Mouse (Mus musculus): ENCODE results near the gene Nfkbia.

Nfkbia gene

DNA sequence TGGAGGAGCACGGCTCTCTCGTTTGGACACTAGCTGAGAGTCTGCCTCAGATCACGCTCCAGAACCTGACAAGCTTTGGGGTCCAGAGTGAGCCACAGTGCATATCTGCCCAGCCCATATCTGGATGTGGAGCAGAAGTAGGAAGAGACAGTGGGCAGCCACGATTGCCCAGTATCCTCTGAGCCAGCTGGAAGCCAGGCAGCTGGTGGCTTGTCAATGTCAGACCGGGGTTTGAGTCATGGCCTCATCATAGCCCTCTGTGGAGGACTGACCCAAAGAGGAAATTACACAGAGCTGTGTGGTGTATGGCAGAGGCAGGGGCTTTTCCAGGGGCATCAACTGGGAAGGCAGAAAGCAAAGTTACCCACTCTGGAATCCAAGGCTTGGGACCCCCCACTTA lies 25.6 kb downstream of the Nfkbia start:
- no peak for DNase-seq (ENCODE audit: extremely low spot score, low read depth, low spot score)

GRCm38 (mm10) chr12:55466088-55466701 lies 26.3 kb downstream of the Nfkbia start:
- DNase-seq (ENCODE audit: extremely low spot score, low read depth, low spot score) = no peak

DNA sequence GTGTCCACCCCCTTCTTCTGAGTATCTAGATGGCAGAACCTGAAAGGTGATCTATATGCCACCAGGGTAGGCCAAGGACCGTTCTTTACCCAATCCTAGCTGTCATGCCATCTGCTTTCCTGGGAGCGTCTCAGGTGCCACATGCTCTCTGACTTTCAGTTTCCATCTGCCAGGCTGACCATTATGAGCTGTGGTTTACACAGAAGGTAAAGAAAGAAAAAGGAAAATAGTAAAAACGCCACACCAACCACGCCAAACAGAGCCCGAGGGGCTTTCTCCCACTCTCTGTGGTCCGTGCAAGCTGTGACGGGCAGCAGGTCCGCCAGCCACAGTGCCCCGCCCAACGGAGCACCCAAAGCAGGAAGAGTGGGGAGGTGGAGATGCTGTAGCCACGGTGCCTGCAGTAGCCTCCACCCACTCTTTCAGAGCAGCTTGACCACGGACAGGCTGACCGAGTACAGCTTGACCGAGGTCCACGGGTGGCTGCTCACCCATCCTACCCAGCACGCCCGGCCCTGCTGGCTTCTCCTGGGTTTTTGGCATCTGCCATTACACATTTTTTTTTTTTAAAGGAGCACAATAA lies 27.0 kb downstream of the Nfkbia start:
- no peak for DNase-seq (ENCODE audit: extremely low spot score, low read depth, low spot score)

GRCm38 (mm10) chr12:55464846-55465361 lies 27.5 kb downstream of the Nfkbia start:
- no peak for DNase-seq (ENCODE audit: extremely low spot score, low read depth, low spot score)

GRCm38 (mm10) chr12:55463992-55464845 lies 28.2 kb downstream of the Nfkbia start:
- no peak for DNase-seq (ENCODE audit: extremely low spot score, low read depth, low spot score)

- DNase-seq (ENCODE audit: extremely low spot score, low read depth, low spot score) = no peak
Measured at GRCm38 (mm10) chr12:55463087-55463486, 29.4 kb downstream of the Nfkbia start.

- no peak for DNase-seq (ENCODE audit: extremely low spot score, low read depth, low spot score)
Measured at GRCm38 (mm10) chr12:55462456-55462855, 30.0 kb downstream of the Nfkbia start.

DNA sequence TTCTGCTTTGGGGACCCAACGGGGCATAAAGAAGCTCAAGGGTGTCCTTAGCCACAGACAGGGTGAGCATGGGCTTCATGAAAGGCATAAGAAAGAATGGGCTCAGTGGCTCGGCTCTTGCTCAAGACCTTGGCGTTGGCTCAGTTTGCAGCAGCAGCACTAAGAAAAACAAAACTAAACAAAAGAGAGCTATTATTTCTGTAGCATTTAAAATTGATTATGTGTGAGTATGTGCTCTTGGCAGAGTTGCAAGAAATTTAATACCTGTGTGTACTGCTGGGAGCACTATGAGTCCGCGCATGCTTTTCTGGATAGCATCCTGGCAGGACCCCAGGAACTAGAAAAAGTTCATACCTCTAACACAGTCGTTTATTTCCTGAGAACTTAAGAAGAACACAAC lies 30.7 kb downstream of the Nfkbia start:
- DNase-seq (ENCODE audit: extremely low spot score, low read depth, low spot score) = no peak

DNA sequence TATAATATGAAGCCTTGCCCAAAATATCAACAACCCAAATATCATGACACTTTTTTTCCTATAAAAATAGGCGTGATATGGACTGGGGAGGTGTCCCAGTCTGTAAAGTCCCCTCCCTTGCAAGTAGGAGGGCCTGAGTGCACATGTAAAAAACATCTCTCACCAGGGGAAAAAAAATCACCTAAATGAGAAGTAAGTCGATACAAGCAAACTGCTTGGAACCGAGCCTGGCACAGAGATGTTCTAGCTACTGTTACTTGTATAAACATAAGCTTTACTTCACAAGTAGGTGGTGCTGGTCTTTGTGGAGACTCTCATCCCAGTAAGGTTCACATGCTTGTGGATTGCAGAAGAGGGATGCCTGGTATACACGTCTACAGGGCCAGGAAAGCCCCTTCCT lies 31.5 kb downstream of the Nfkbia start:
- no peak for DNase-seq (ENCODE audit: extremely low spot score, low read depth, low spot score)

DNA sequence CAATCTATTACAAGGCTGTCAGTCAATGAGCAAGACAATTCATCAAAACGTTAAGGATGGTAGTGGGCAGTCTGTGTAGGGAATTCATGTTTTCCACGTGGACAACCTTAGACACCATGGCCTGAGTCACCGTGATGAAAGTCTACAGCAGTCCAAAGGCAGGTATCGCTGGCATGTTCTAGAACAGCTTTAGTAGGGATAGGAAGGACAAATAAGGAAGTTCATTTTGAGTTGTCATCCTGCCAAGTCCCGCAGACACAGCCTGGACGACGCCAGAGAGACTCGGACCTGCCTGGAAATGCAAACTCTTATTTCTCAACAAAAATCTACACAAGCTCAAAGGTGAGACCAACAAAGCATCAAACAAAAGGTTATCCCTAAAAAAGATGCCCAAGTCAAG lies 32.7 kb downstream of the Nfkbia start:
- no peak for DNase-seq (ENCODE audit: extremely low spot score, low read depth, low spot score)

GRCm38 (mm10) chr12:55456893-55457292 lies 35.6 kb downstream of the Nfkbia start:
- no peak for DNase-seq (ENCODE audit: extremely low spot score, low read depth, low spot score)

DNA sequence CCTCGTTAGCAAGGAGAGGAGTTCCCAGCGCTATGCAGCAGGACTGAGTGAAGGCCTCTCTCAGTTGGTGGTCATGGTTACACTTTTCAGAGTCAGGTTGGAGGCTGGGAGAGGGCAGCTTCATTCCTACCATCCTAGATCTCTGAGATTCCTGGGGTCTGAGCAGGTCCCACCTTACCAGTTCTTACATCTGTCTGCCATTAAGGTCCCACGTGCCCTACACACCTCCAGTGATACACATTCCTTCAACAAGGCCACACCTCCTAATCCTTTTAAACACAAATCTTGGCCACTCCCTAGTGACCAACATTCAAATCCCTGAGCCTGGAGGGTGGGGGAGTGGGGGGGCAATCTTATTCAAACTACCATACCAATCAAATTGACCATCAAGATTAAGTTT lies 36.3 kb downstream of the Nfkbia start:
- DNase-seq (ENCODE audit: extremely low spot score, low read depth, low spot score) = no peak

- DNase-seq (ENCODE audit: extremely low spot score, low read depth, low spot score) = no peak
Measured at GRCm38 (mm10) chr12:55455206-55455605, 37.2 kb downstream of the Nfkbia start.

- DNase-seq (ENCODE audit: extremely low spot score, low read depth, low spot score) = no peak
Measured at GRCm38 (mm10) chr12:55453924-55454323, 38.5 kb downstream of the Nfkbia start.

- no peak for DNase-seq (ENCODE audit: extremely low spot score, low read depth, low spot score)
Measured at GRCm38 (mm10) chr12:55452839-55453238, 39.6 kb downstream of the Nfkbia start.

GRCm38 (mm10) chr12:55450421-55450820 lies 42.0 kb downstream of the Nfkbia start:
- DNase-seq (ENCODE audit: extremely low spot score, low read depth, low spot score) = no peak

- DNase-seq (ENCODE audit: extremely low spot score, low read depth, low spot score) = no peak
Measured at GRCm38 (mm10) chr12:55449048-55449447, 43.4 kb downstream of the Nfkbia start.

DNA sequence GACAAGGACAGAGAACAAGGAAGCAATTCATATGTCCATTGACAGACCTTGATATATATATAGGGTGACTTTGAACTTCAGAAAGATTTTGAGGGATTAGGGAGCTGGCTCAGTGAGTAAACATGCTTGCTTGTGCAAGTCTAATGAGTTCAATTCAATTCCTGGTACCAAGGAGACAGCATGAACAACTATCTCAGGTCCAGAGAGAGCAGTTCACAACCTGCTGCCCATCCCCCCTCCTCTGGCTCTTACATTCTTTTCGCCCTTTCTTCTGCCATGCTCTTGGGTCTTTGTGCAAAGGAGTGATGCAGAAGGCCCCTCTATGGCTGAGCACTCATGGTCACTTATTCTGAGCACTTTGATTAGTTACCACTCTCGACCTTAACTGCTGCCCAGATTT lies 44.0 kb downstream of the Nfkbia start:
- DNase-seq (ENCODE audit: extremely low spot score, low read depth, low spot score) = no peak

DNA sequence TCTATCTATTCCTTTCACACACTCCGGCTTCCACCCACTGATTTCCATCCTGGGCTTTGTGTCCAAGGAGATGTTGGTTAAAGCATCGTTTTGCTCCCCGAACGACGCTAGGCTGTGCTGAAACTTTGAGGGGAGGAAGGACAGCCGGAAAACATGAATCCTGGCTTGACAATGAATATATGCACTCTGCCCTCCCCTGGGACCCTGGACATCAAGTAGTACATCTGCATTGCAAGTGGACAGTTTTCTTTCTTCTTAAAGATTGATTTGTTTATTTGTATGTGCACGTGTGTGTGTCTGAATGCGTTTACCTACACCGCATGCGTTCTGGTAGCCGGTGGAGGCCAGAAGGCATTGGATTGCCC lies 45.1 kb downstream of the Nfkbia start:
- no peak for DNase-seq (ENCODE audit: extremely low spot score, low read depth, low spot score)

DNA sequence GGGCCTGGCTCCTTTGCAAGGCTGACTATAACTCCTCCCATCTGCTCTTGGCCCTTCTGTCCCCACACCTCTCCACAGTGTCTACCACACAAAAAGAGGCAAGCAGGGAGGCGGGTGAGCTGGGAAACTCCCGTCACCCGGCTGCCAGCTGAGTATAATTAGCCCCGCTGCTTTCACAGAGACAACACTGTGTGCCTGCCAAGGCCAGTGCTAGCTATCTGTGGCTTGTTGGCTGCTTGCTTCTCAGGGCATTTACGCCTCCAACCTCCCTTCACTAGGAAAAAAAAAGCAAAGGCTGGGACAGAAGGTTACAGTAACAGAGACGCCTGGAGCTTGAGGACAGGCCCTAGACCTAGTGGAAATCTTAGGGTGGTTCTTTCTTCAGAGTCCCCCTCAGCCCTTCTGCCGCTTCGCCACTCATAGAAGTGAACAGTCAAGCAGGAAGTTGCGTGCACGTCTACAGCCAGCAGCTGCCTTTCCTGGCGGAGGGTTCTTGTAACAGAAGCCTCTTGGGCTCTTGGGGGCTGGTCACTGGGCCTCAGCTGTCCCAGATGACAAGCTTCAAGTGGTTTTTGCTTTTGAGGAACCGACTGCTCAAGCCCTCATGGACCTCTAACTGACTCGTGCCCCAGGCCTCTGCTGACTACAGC lies 45.6 kb downstream of the Nfkbia start:
- no peak for DNase-seq (ENCODE audit: extremely low spot score, low read depth, low spot score)

DNA sequence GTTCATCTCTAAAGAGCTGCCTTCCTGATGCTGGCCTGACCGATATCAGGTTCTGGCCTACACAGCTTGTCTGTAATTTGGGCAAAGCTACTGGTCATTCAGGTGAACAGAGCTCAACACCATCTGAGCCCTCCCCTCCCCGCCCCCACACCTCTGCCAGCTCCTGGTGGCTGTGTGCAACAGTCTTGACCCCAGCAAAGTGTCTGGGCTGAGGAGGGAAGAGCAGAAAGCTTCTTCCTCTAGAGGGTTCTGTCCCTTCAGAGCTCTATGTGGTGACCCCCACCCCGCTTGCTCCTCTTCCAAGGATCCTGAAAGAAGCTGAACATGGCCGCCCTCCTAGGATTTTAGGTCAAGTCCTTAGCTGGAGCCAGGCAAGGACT lies 46.1 kb downstream of the Nfkbia start:
- no peak for DNase-seq (ENCODE audit: extremely low spot score, low read depth, low spot score)

DNA sequence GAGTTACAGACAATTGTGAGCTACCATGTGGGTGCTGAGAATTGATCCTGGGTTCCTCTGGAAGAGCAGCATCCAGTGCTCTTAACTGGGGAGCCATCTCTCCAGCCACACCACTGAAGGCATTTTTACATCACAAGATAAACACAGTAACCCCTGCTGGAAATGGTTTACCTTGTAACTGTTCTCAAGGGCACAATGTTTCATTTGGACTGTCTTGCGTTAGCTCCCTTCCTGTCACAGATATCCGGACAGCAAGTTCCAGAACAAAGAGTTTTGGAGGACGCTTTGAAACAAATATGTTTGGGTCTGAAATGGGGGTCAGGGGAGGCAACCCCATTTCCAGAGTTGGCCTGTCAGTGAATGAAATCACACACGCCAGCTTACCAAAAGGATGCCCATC lies 46.9 kb downstream of the Nfkbia start:
- DNase-seq (ENCODE audit: extremely low spot score, low read depth, low spot score) = no peak

Measured in hindlimb bud, embryonic 11.5 days (tissue).